Mouse (Mus musculus) hindbrain, embryonic 14.5 days (tissue): ENCODE results near the gene Sidt2. TPM values are rescaled to one million over a fixed set of nuclear protein-coding genes. Genes with fewer than 3 reads are reported as not detected.

Experiments used
- ATAC-seq: fragments of 200-750 bp; cut with Nextera tagmentation; 2 replicates; pipeline ENCODE4 v1.8.0; 2017; ENCODE audit warnings: moderate number of reproducible peaks, mild to moderate bottlenecking, moderate TSS enrichment, moderate library complexity; ENCODE audit not compliant: low FRiP score
- DNase-seq: peaks from one replicate; pipeline ENCODE4 v3.0.0-alpha.2; 2015; ENCODE audit warnings: low spot score
- H3K27ac ChIP-seq: fragments of 300-500 bp; sonication (generic); 2 replicates; pipeline ENCODE4 v1.5.1; 2014; ENCODE audit warnings: mild to moderate bottlenecking, moderate library complexity
- H3K27me3 ChIP-seq: fragments of 300-500 bp; sonication (generic); 2 replicates; pipeline ENCODE4 v1.6.1; 2014; ENCODE audit warnings: mild to moderate bottlenecking, low read length, mixed read lengths; ENCODE audit not compliant: control insufficient read depth, insufficient read depth
- H3K36me3 ChIP-seq: fragments of 300-500 bp; sonication (generic); replicated peaks from 2 replicates; pipeline ENCODE4 v1.6.1; 2014; ENCODE audit not compliant: control insufficient read depth, insufficient read depth
- H3K4me1 ChIP-seq: fragments of 300-500 bp; sonication (generic); replicated peaks from 2 replicates; pipeline ENCODE4 v1.6.1; 2014; ENCODE audit warnings: antibody characterized with exemption, low read length, mixed read lengths; ENCODE audit not compliant: control insufficient read depth, insufficient read depth
- H3K4me2 ChIP-seq: fragments of 300-500 bp; sonication (generic); replicated peaks from 2 replicates; pipeline ENCODE4 v1.6.1; 2014; ENCODE audit warnings: mild to moderate bottlenecking, moderate library complexity
- H3K4me3 ChIP-seq: fragments of 300-500 bp; sonication (generic); replicated peaks from 2 replicates; pipeline ENCODE4 v1.5.1; 2014; ENCODE audit warnings: mild to moderate bottlenecking, low read length
- H3K9ac ChIP-seq: fragments of 300-500 bp; sonication (generic); 2 replicates; pipeline ENCODE4 v1.6.1; 2014
- H3K9me3 ChIP-seq: fragments of 300-500 bp; sonication (generic); 2 replicates; pipeline ENCODE4 v1.6.1; 2016; ENCODE audit warnings: low read length; ENCODE audit not compliant: control insufficient read depth
- WGBS: fragments of 180-500 bp; shearing (Covaris S2); extraction: QIAGEN DNeasy Blood & Tissue Kit; methylation state at CpG from one replicate; pipeline ENCODE4 v1.1.7; 2014; 5-methylcytosine and 5-hydroxymethylcytosine counted together
- polyA plus RNA-seq: library from polyadenylated mRNA; unstranded; fragments of >200 nt; fragmentation: Nextera tagmentation; extraction: Ambion mirVana; gene quantifications from 2 replicates; pipeline ENCODE4 v1.2.1, GENCODE M21; 2014

Gene Sidt2
- polyA plus RNA-seq, 1 experiment from 2014 or later = 48.9 TPM

DNA sequence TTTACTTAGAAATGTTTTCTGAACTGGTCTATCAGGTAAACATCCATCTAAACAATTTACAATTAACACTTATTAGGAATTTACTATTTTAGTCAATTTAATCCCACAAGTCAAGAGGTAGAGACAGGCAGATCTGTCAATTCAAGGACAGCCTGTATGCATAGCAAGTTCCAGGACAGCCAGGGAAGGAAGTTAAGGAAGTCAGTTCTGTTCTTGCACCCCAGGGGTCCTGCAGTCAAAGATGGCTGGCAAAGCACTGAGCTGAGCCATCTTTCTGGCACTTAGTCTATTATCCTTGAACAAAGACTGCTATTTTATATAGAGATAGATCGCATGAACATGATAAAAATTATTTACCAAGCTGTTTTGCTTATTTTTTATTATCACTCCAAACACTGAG, 25.6 kb upstream of the Sidt2 start:
- Histone ChIP-seq H3K4me1 (peaks cover 32% of the 10 kb centered on the region), H3K4me3 (no peak overlapping the region), H3K36me3 (peaks cover 15% of the 10 kb centered on the region), H3K9ac (no peak overlapping the region), H3K27ac (no peak overlapping the region), H3K9me3 (no peaks in the 10 kb centered on the region), H3K27me3 (no peaks in the 10 kb centered on the region), H3K4me2 (no peak overlapping the region)
- ATAC-seq = no peak
- DNase-seq = no peak
- 87% methylated on average over 1 of the region's 1 CpGs for WGBS

DNA sequence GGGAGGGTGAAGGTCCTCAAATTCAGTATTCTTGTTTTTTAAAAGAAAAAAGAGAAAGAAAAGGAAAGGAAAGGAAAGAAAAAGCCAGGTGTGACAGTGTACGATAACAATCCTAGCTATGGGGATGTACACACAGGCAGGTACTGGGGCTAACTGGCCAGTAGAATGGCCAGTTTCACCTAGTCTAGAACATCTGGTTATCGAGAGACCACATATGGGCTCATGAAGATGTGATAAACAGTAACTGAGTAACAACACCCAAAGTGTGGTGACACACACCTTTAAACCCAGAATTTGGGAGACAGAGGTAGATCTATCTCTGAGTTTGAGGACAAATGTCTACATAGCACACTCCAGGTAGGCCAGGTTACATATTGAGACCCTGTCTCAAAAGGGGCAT, 24.7 kb upstream of the Sidt2 start:
- DNase-seq (no peak), ATAC-seq (no peak)
- Histone ChIP-seq H3K27me3 (no peaks in the 10 kb centered on the region), H3K36me3 (peaks cover 22% of the 10 kb centered on the region), H3K9ac (no peak overlapping the region), H3K4me1 (peaks cover 26% of the 10 kb centered on the region), H3K4me2 (no peak overlapping the region), H3K4me3 (no peak overlapping the region), H3K9me3 (no peaks in the 10 kb centered on the region), H3K27ac (no peak overlapping the region)
- WGBS = 99% methylated on average over 2 of the region's 2 CpGs

GRCm38 (mm10) chr9:45976884-45977283, 21.8 kb upstream of the Sidt2 start:
- Histone ChIP-seq H3K4me3 (no peak overlapping the region), H3K4me1 (peaks cover 8% of the 10 kb centered on the region; the same call in 1 of the 2 replicates), H3K27me3 (no peaks in the 10 kb centered on the region), H3K9me3 (no peaks in the 10 kb centered on the region), H3K36me3 (peaks cover 51% of the 10 kb centered on the region), H3K4me2 (no peak overlapping the region), H3K9ac (no peak overlapping the region), H3K27ac (no peak overlapping the region)
- ATAC-seq (no peak), DNase-seq (no peak)
- 83% methylated on average over 2 of the region's 2 CpGs for WGBS

DNA sequence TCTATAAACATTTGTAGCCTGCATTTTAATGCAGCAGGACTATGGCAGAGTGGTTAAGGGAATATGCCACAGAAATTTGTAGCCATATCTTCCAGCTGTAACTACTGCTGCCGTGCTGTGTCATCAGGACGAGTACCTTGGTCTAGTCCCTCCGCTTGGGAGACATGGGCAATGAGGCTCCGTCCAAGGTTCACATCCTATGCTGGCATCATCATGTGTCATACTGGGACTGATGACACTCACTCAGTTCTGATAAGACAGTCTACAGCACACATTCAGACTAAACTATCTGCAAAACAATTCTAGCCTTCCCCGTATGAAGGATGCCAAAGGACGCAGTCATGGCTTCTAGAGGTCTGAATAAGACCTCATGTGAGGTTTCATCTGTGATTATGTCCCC, 8.5 kb upstream of the Sidt2 start:
- ATAC-seq = no peak
- no peak overlapping the region for H3K4me3 ChIP-seq
- no peak overlapping the region for H3K9ac ChIP-seq
- H3K27ac ChIP-seq = no peak overlapping the region
- no peak overlapping the region for H3K4me2 ChIP-seq
- no peaks in the 10 kb centered on the region for H3K27me3 ChIP-seq
- H3K9me3 ChIP-seq = no peaks in the 10 kb centered on the region
- peaks cover 85% of the 10 kb centered on the region for H3K36me3 ChIP-seq
- no peak for DNase-seq
- WGBS = 95% methylated on average over 6 of the region's 6 CpGs
- H3K4me1 ChIP-seq = no peaks in the 10 kb centered on the region

DNA sequence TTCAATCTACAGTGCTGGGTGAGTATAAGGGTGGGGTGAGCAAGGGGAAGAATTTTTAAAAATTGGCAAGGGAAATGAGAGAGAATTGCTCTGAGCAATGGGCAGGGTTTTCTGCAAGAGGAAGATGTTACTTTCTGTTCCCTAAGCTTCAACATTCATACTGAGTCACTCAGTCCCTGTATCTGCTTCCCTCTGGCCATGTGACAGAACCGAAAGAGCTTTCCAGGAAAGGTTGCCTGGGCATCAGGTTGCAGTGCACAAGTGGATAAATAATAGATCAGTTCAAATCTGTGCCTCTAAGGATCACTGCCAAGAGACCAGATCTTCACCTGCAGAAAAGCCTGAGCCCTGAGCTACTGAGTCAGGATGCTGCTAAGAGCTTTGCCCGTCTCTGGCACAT, 6.8 kb upstream of the Sidt2 start:
- H3K4me1 ChIP-seq = no peaks in the 10 kb centered on the region
- H3K36me3 ChIP-seq = peaks cover 68% of the 10 kb centered on the region
- no peaks in the 10 kb centered on the region for H3K27me3 ChIP-seq
- no peak overlapping the region for H3K4me2 ChIP-seq
- 79% methylated on average over 2 of the region's 2 CpGs for WGBS
- DNase-seq (no peak), ATAC-seq (no peak)
- no peak overlapping the region for H3K9ac ChIP-seq
- no peak overlapping the region for H3K4me3 ChIP-seq
- H3K27ac ChIP-seq = no peak overlapping the region
- H3K9me3 ChIP-seq = no peaks in the 10 kb centered on the region

DNA sequence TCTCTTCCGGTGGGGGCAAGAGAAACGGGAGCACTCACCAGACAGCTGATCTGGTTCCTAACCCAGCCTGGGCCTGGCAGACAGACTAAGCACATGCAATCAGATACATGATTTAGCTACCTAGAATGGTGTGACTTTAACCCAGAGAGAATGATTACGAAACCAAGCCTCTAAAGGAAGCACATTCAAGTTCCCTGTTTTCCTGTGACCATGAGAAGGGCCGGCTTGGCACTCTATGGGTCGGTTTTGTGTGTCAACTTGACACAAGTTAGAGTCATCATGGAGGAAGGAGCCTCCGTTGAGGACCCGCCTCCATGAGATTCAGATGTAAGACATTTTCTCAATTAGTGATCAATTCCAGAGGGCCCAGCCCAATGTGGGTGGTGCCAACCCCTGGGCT, 4.6 kb upstream of the Sidt2 start:
- Histone ChIP-seq H3K4me3 (no peak overlapping the region), H3K4me2 (no peak overlapping the region), H3K36me3 (peaks cover 46% of the 10 kb centered on the region), H3K9me3 (no peaks in the 10 kb centered on the region), H3K4me1 (peaks cover 7% of the 10 kb centered on the region; the same call in 1 of the 2 replicates), H3K9ac (no peak overlapping the region), H3K27ac (no peak overlapping the region), H3K27me3 (no peaks in the 10 kb centered on the region)
- DNase-seq (no peak), ATAC-seq (no peak)
- 90% methylated on average over 7 of the region's 7 CpGs for WGBS

DNA sequence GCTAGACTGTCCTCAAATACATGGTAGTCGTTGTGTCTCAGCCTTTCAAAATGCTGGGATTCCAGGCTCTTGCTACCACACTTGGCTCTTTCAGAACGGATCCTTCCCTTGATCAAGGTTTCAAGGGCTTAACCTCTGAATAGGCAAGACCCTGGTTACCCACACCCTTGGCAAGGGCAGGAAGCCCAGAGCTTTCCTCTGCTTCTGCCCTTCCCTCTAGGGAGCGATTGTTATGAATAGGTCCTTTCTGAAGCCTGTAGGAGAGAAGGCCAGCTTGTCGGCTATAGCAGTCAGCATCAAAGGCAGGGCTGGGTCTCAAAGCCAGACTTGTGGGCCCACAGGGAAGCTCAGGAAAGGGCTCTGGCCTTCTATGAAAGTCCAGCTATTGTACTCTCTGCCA, 3.8 kb upstream of the Sidt2 start:
- DNase-seq (no peak), ATAC-seq (no peak)
- Histone ChIP-seq H3K4me3 (no peak overlapping the region), H3K9me3 (no peaks in the 10 kb centered on the region), H3K4me1 (peaks cover 13% of the 10 kb centered on the region; the same call in 1 of the 2 replicates), H3K4me2 (no peak overlapping the region), H3K27ac (peak overlapping the region; percentile 44; the same call in 1 of the 2 replicates), H3K27me3 (no peaks in the 10 kb centered on the region), H3K9ac (no peak overlapping the region), H3K36me3 (peaks cover 38% of the 10 kb centered on the region)
- WGBS = 48% methylated on average over 4 of the region's 4 CpGs

GRCm38 (mm10) chr9:45958023-45958670, 3.1 kb upstream of the Sidt2 start:
- H3K27me3 ChIP-seq = no peaks in the 10 kb centered on the region
- 72% methylated on average over 7 of the region's 7 CpGs for WGBS
- peaks cover 21% of the 10 kb centered on the region; the same call in 1 of the 2 replicates for H3K4me1 ChIP-seq
- H3K9me3 ChIP-seq = no peaks in the 10 kb centered on the region
- H3K27ac ChIP-seq = peak overlapping the region; percentile 44; the same call in 1 of the 2 replicates
- H3K4me3 ChIP-seq = no peak overlapping the region
- ATAC-seq (no peak), DNase-seq (no peak)
- H3K4me2 ChIP-seq = no peak overlapping the region
- H3K9ac ChIP-seq = no peak overlapping the region
- peaks cover 31% of the 10 kb centered on the region for H3K36me3 ChIP-seq

DNA sequence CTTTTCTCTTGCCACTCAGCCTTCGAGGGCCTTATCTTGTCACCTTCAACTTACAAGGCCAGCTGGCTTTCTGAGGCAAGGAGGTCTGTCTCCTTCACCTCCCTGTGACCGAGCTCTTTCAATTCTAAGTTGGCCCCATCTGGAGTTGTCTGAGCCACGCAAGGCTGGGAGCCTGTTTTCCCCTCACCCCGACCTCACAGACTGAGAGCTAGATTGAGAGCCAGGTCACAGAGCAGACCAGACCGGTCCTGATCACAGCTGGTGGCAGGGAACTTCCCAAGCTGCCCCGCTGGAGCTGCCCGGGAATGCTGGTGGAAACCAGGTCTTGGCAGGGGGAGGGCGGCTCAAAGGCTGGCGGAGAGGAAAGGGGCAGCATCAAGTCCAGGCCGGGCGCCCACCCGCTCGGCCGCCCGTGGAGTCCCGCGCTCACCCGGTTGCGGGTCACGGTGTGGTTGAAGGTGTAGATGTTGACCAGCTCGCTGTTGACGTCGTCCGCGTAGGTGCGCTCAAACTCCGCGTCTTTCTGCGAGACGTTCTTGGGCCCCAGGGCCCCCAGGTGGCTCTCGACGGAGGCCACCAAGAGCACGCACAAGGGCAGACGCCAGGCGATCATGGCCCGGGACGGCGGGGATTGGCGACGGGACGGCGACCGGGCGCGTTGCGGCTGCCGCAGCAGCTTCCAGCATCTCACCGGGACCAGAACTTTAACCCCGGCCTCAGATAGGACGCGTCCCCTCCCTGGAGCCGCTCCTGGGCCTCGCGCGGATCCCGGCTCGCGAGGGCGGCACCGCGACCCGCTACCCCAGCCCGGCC, 558 bp downstream of the Sidt2 start:
- peaks cover 21% of the 10 kb centered on the region; the same call in 1 of the 2 replicates for H3K4me1 ChIP-seq
- ATAC-seq (peak; percentile 58), DNase-seq (peak; percentile 43)
- H3K36me3 ChIP-seq = peaks cover 32% of the 10 kb centered on the region
- H3K9ac ChIP-seq = peak overlapping the region; percentile 92
- H3K9me3 ChIP-seq = no peaks in the 10 kb centered on the region
- H3K27ac ChIP-seq = peak overlapping the region; percentile 81
- H3K4me3 ChIP-seq = peak overlapping the region; percentile 86
- H3K27me3 ChIP-seq = no peaks in the 10 kb centered on the region
- WGBS = under 1% methylated on average over 51 of the region's 63 CpGs
- peak overlapping the region; percentile 88 for H3K4me2 ChIP-seq
